Mouse (Mus musculus) embryo, embryonic 10.5 days (tissue): ENCODE data around the gene Gstcd.

ENCODE experiments used
- DNase-seq: peaks from one replicate; pipeline ENCODE4 v3.0.0-alpha.2; 2015; ENCODE audit warnings: low spot score

Gstcd gene

GRCm38 (mm10) chr3:133007250-133007649 lies 84.6 kb downstream of the Gstcd start:
- DNase-seq: no peak

- DNase-seq: no peak
These were observed 95.5 kb downstream of the Gstcd start for GRCm38 (mm10) chr3:132996299-132996698.

GRCm38 (mm10) chr3:132995904-132996267 lies 95.9 kb downstream of the Gstcd start:
- no peak for DNase-seq

- no peak for DNase-seq
These were observed 96.5 kb downstream of the Gstcd start for GRCm38 (mm10) chr3:132995172-132995903.

- no peak for DNase-seq
These were observed 105.6 kb downstream of the Gstcd start for GRCm38 (mm10) chr3:132986188-132986587.

- DNase-seq: peak; percentile 11
These were observed 107.9 kb downstream of the Gstcd start for GRCm38 (mm10) chr3:132983845-132984485.

- DNase-seq: no peak
These were observed 109.9 kb downstream of the Gstcd start for GRCm38 (mm10) chr3:132981968-132982367.

GRCm38 (mm10) chr3:132979781-132980461 lies 111.9 kb downstream of the Gstcd start:
- DNase-seq: no peak

- no peak for DNase-seq
These were observed 125.6 kb downstream of the Gstcd start for GRCm38 (mm10) chr3:132966255-132966654.

GRCm38 (mm10) chr3:132964715-132965507 lies 126.9 kb downstream of the Gstcd start:
- no peak for DNase-seq

- no peak for DNase-seq
These were observed 129.0 kb downstream of the Gstcd start for GRCm38 (mm10) chr3:132962631-132963361.

- DNase-seq: no peak
These were observed 141.3 kb downstream of the Gstcd start for GRCm38 (mm10) chr3:132950529-132950880.

- peak; percentile 61 for DNase-seq
These were observed 141.9 kb downstream of the Gstcd start, which contains the start of gene Npnt for GRCm38 (mm10) chr3:132949791-132950528. Npnt (minus strand) TSS chr3:132950291.

- peak; percentile 55 for DNase-seq
These were observed 142.4 kb downstream of the Gstcd start for GRCm38 (mm10) chr3:132949380-132949790.

GRCm38 (mm10) chr3:132948298-132948795 lies 143.5 kb downstream of the Gstcd start:
- no peak for DNase-seq

GRCm38 (mm10) chr3:132946086-132946485 lies 145.7 kb downstream of the Gstcd start:
- DNase-seq: no peak

- no peak for DNase-seq
These were observed 146.2 kb downstream of the Gstcd start for GRCm38 (mm10) chr3:132945669-132946068.

- DNase-seq: peak; percentile 42
These were observed 147.2 kb downstream of the Gstcd start for GRCm38 (mm10) chr3:132944609-132945008.

- peak; percentile 62 for DNase-seq
These were observed 147.6 kb downstream of the Gstcd start for GRCm38 (mm10) chr3:132944193-132944592.

- no peak for DNase-seq
These were observed 149.1 kb downstream of the Gstcd start for GRCm38 (mm10) chr3:132942778-132943177.
